Mouse (Mus musculus) CH12.LX (cell line): ENCODE measurements around the gene Ano5.

ENCODE experiments used
- CTCF ChIP-seq, 2 experiments: IDR thresholded peaks in 1 of 2; conservative IDR thresholded peaks in 1 of 2; 2 replicates each; pipeline ENCODE4 v1.5.1; 2011 to 2012; ENCODE audit warnings: low read depth in 2 of 2, low read length in 2 of 2, improper control_type of control experiment in 1 of 2, inconsistent platforms in 1 of 2, mild to moderate bottlenecking in 1 of 2, moderate library complexity in 1 of 2
- HCFC1 ChIP-seq: IDR thresholded peaks from 2 replicates; pipeline ENCODE4 v1.6.1; 2012; ENCODE audit warnings: low read depth, mild to moderate bottlenecking, inconsistent platforms, low read length, improper control_type of control experiment
- POLR2A ChIP-seq: IDR thresholded peaks from 2 replicates; pipeline ENCODE4 v1.6.1; 2011; ENCODE audit warnings: low read depth, mild to moderate bottlenecking, improper control_type of control experiment, low read length
- SMC3 ChIP-seq: IDR thresholded peaks from 2 replicates; pipeline ENCODE4 v1.6.1; 2011; ENCODE audit warnings: low read depth, low read length, improper control_type of control experiment
- ZMIZ1 ChIP-seq: IDR thresholded peaks from 2 replicates; pipeline ENCODE4 v1.6.1; 2012; ENCODE audit warnings: low read depth, mild to moderate bottlenecking, inconsistent platforms, low read length, improper control_type of control experiment

- TF ChIP-seq CTCF (conservative IDR thresholded peaks at IDR 0.05 in 1 of 2, IDR thresholded peaks at IDR 0.05 in 1 of 2; ENCODE audit: low read depth in 2 of 2, low read length in 2 of 2) (no peak), SMC3 (no peak), POLR2A (no peak), ZMIZ1 (no peak), HCFC1 (no peak)
Measured at GRCm38 (mm10) chr7:51629206-51629605, 118.4 kb downstream of the Ano5 start.
